Mouse (Mus musculus) hindbrain, embryonic 10.5 days (tissue): ENCODE results near the gene Bves. TPM values are rescaled to one million over a fixed set of nuclear protein-coding genes. Genes with fewer than 3 reads are reported as not detected.
"Not testable (repeated sequence)": the region's sequence is repeated elsewhere in the genome, so short reads cannot be mapped to it uniquely, and the experiment has no call there.

ENCODE experiments used
- DNase-seq: peaks from one replicate; pipeline ENCODE4 v3.0.0-alpha.2; 2017; ENCODE audit warnings: low spot score
- H3K27ac ChIP-seq: fragments of 300-500 bp; sonication (generic); 2 replicates; pipeline ENCODE4 v1.5.1; 2016; ENCODE audit warnings: mild to moderate bottlenecking, moderate library complexity
- H3K27me3 ChIP-seq: fragments of 300-500 bp; sonication (generic); 2 replicates; pipeline ENCODE4 v1.6.1; 2016; ENCODE audit warnings: mild to moderate bottlenecking; ENCODE audit not compliant: poor library complexity, insufficient read depth, severe bottlenecking
- H3K36me3 ChIP-seq: fragments of 300-500 bp; sonication (generic); 2 replicates; pipeline ENCODE4 v1.6.1; 2016; ENCODE audit warnings: mild to moderate bottlenecking, moderate library complexity
- H3K4me1 ChIP-seq: fragments of 300-500 bp; sonication (generic); replicated peaks from 2 replicates; pipeline ENCODE4 v1.6.1; 2016; ENCODE audit warnings: mild to moderate bottlenecking
- H3K4me3 ChIP-seq: fragments of 300-500 bp; sonication (generic); 2 replicates; pipeline ENCODE4 v1.5.1; 2016; ENCODE audit warnings: mild to moderate bottlenecking, moderate library complexity
- H3K9me3 ChIP-seq: fragments of 300-500 bp; sonication (generic); 2 replicates; pipeline ENCODE4 v1.6.1; 2016; ENCODE audit warnings: mild to moderate bottlenecking, moderate library complexity
- WGBS: fragments of 180-500 bp; shearing (Covaris S2); methylation state at CpG from one replicate; pipeline ENCODE4 v1.1.7; 2016; 5-methylcytosine and 5-hydroxymethylcytosine counted together
- polyA plus RNA-seq: library from polyadenylated mRNA; unstranded; fragments of >200 nt; fragmentation: Nextera tagmentation; extraction: Ambion mirVana; gene quantifications from 2 replicates; pipeline ENCODE4 v1.2.1, GENCODE M21; 2016

The Bves gene
- polyA plus RNA-seq = 1.8 and 2.5 TPM in 2 replicates

DNA sequence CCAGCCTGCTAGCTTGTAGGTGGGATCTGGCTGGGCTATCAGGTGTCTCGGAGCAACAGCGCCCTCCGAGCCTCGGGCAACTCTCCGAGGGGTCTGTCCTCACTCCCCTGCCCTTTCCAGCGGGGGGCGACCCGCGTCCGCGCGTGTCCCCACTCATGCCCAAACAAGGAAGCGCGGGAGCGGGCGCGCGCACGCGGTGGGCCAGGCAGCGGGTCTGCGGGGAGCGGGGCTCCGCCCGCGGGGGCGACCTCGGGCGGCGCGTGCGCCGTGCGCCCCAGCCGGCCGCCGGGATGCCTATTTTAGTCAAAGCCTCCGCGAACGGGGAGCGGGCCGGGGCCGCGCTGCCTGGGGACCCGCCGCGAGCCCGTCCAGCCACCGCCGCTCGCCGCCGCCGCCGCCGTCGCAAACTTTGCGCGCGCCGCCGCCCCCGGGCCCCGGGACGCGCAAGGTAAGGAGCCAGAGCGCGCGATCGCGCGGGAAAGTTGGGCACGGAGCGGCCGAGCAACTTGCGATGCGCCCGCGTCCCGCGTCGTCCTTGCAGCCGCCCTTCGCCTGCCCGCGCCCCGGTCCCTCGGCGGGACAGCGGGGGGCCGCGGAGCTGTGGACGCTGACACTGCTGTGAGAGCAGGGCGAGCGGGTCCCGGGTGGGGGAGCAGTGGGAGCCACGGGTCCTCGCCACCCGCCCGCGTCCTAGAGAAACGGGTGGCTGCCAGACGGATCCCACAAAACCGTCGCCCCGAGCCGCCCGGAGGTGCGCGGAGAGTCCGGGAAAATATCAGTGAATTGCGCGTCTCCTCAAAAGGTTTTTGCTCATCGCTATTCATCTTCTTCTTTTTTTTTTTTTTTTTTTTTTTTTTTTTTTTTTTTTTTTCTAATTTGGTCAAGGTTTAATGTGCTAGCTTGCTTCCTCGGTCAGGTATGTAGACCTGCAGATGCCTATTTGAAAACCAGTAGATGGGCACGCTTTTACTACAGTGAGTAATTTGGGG lies at the start of gene Bves:
Gene Bves, plus strand, starts transcription at position 339 of the 989 bp plus-strand sequence.
- 1% methylated on average over 116 of the region's 116 CpGs for WGBS
- peak within 1 kb of the TSS; percentile 78 for H3K4me3 ChIP-seq

DNA sequence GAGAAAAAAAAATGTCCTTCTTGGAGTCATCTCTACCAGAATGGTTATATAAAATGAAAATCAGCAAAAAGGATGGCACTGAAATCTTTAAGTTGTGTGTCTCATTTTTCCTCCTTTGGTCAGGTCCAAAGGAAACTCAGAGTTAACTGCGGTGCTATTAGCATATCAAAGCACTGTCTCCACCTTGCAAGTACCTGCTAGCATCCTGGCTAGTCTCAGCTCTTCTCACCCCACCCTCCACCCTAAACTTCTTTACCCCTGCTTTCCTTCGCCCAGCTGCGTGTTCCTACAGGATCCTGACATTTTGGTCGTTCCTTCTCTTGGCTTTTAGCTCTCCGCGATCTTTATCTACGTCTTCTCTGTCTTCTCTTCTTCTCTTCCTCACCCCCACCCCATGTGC lies 47.2 kb upstream of the Bves start:
- no peak for DNase-seq
- peaks cover 40% of the 10 kb centered on the region for H3K27me3 ChIP-seq
- WGBS = 45% methylated on average over 7 of the region's 7 CpGs

More for the DNA sequence above, at the start of gene Bves:
- H3K27ac ChIP-seq = peak within 1 kb of the TSS; percentile 86
- no peaks in the 10 kb centered on the region for H3K9me3 ChIP-seq
- H3K27me3 ChIP-seq = peaks cover 39% of the 10 kb centered on the region
- peak; percentile 74 for DNase-seq
- H3K36me3 ChIP-seq = no peaks in the 10 kb centered on the region
- H3K4me1 ChIP-seq = peaks cover 3% of the 10 kb centered on the region; the same call in 1 of the 2 replicates

DNA sequence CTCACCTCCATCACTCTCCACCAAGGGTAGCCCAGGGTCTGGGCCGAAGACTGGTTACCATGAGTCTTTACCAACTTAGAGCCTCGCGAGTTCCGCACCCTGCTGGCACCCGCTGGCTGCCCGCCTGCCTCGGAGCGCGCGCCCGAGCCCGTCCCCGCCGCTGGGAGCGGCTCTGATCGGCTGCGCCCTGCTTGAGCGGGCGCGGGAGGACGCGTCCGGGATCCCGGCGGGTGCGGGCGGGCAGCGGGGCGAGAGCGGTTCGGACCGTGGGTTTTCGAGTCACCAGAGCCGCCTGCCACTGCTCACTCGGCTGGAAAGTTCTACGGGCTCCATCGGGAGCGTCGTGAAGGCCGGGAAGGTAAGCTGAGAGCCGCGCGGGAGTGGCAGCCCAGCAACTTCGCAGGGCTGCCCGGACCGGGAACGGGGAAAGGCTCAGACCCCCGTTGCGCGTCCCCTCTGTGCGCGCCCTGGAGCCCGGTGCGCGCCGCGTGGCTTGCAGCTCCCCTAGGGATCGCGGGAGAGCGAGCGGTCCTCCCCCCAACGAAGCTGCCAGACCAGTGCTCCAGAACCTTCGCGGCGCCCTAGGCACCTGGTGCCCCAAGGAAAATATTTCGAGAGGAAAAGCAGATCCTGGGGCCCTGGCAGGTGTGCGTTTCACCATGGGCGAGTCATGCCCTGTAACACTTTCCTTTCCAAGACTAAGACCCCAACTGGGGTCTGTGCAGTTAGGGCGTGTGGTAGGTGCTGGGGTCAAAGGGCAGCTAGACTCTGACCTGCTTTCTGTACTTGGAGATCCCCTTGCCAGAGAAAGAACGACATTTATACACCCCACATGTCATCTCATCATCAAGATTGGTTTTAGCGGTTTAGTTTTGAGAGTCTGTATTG lies 46.1 kb upstream of the Bves start:
- Histone ChIP-seq H3K4me1 (peaks cover 5% of the 10 kb centered on the region), H3K27ac (peak overlapping the region; percentile 73), H3K27me3 (peaks cover 40% of the 10 kb centered on the region), H3K9me3 (no peaks in the 10 kb centered on the region), H3K36me3 (no peaks in the 10 kb centered on the region), H3K4me3 (peak overlapping the region; percentile 66)
- 1% methylated on average over 71 of the region's 71 CpGs for WGBS
- DNase-seq = peak; percentile 43

More for the DNA sequence above, 47.2 kb upstream of the Bves start:
- H3K4me3 ChIP-seq = no peak overlapping the region
- no peaks in the 10 kb centered on the region for H3K9me3 ChIP-seq
- no peaks in the 10 kb centered on the region for H3K36me3 ChIP-seq
- peaks cover 5% of the 10 kb centered on the region for H3K4me1 ChIP-seq
- no peak overlapping the region for H3K27ac ChIP-seq

DNA sequence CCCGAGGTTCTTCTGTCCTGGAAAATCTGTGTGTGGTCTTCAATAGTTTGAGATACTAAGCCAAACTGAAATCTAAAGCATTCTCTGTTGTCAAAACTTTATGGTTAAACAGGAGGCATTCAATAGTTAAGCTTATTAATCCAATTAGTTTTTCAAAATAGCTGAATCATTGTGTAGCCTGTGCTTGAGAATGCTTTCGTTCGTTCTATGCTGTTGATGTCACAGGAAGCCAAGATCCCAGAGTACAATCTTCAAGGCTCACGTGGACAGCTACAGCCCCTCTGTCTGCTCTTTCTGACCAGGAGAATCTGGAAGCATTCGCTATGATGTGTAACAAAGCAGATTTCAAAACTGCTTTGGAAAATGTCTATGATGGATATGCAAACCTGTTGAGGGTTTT lies 45.0 kb upstream of the Bves start:
- H3K9me3 ChIP-seq = no peaks in the 10 kb centered on the region
- no peak for DNase-seq
- 73% methylated on average over 5 of the region's 5 CpGs for WGBS

DNA sequence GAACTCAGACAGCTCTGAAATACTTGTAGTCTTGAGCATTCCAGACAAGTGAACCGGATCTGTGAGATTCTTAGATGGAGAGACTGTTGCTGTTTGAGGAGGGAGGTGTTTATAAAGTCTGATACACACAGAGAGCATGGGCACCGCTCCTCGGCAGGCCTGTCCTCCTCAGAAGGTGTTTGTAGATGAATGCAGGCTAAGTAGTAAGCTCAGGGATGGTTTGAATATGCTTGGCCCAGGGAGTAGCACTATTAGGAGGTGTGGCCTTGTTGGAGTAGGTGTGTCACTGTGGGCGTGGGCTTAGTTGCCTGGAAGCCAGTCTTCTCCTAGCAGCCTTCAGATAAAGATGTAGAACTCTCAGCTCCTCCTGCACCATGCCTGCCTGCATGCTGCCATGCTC lies 43.4 kb upstream of the Bves start:
- not testable (repeated sequence) for DNase-seq, H3K36me3 ChIP-seq, H3K9me3 ChIP-seq, H3K4me1 ChIP-seq, H3K4me3 ChIP-seq, H3K27ac ChIP-seq
- peaks cover 34% of the 10 kb centered on the region for H3K27me3 ChIP-seq
- WGBS = 80% methylated on average over 4 of the region's 4 CpGs

More for the DNA sequence above, 45.0 kb upstream of the Bves start:
- peaks cover 36% of the 10 kb centered on the region for H3K27me3 ChIP-seq
- no peaks in the 10 kb centered on the region for H3K36me3 ChIP-seq
- H3K4me1 ChIP-seq = peaks cover 5% of the 10 kb centered on the region
- no peak overlapping the region for H3K27ac ChIP-seq
- H3K4me3 ChIP-seq = no peak overlapping the region

DNA sequence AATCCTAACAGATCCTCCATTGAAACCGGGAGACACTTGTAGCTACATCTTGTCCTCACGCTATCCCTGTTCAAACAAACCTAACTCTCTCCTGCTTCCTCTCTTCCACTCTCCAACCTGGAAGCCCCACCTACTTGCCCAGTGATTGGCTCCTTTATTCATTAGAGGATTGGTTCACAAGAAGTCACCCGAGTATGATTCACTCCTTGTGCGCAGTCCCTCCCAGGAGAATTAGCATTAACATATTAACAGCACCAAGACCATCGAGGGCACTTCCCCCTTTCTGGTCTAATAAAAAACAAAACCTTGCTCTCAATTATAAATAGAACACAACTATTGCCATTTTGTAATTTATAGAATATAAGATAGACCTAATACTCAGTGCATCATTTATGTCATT lies 40.5 kb upstream of the Bves start:
- H3K36me3 ChIP-seq = no peaks in the 10 kb centered on the region
- peaks cover 13% of the 10 kb centered on the region for H3K27me3 ChIP-seq
- H3K4me1 ChIP-seq = no peaks in the 10 kb centered on the region
- no peak for DNase-seq
- 87% methylated on average over 5 of the region's 5 CpGs for WGBS
- H3K9me3 ChIP-seq = no peaks in the 10 kb centered on the region
- no peak overlapping the region for H3K4me3 ChIP-seq
- no peak overlapping the region for H3K27ac ChIP-seq

DNA sequence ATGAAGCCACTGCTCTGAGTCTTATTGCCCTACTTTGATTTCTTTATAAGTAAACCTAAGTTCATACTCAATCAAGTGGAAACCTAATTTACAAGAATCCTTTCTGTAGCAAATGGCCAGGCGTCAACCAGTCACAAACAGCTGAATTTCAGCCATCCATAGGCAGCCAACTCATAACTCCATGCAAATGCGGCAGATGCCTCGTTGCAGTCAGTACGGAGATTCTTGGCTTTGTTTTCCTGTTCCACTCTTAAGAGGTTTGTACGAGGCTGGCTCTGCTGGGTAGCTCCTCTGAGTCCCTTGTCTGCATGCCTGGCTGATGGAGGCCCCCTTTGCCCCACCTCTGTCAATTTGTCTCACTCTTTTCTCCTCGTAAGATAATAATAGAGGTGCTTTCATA lies 37.1 kb upstream of the Bves start:
- Histone ChIP-seq H3K27ac (no peak overlapping the region), H3K9me3 (no peaks in the 10 kb centered on the region), H3K36me3 (no peaks in the 10 kb centered on the region), H3K4me1 (no peaks in the 10 kb centered on the region), H3K27me3 (no peaks in the 10 kb centered on the region), H3K4me3 (no peak overlapping the region)
- 80% methylated on average over 6 of the region's 6 CpGs for WGBS
- DNase-seq = no peak

DNA sequence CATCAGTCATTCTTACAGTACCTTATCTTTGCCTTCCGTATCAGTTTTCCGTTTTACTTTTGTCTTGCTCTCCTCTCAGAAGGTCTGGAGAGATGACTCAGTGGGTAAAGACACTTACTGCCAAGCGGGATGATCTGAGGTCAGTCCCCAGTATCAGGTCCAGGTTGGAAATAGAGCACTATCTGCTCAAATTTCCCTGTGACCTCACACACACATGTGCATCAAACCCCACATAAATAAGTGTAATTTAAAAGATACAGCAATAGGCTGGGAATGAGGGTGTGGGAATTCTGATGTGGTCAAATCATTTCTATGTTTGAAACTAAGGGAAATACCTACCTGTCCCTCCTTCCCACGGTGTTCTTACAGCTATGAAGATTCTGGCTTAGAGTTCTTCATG lies 36.1 kb upstream of the Bves start:
- WGBS = 92% methylated on average over 4 of the region's 4 CpGs
- Histone ChIP-seq H3K4me1 (no peaks in the 10 kb centered on the region), H3K27me3 (no peaks in the 10 kb centered on the region), H3K9me3 (no peaks in the 10 kb centered on the region), H3K4me3 (no peak overlapping the region), H3K27ac (no peak overlapping the region), H3K36me3 (no peaks in the 10 kb centered on the region)
- no peak for DNase-seq

DNA sequence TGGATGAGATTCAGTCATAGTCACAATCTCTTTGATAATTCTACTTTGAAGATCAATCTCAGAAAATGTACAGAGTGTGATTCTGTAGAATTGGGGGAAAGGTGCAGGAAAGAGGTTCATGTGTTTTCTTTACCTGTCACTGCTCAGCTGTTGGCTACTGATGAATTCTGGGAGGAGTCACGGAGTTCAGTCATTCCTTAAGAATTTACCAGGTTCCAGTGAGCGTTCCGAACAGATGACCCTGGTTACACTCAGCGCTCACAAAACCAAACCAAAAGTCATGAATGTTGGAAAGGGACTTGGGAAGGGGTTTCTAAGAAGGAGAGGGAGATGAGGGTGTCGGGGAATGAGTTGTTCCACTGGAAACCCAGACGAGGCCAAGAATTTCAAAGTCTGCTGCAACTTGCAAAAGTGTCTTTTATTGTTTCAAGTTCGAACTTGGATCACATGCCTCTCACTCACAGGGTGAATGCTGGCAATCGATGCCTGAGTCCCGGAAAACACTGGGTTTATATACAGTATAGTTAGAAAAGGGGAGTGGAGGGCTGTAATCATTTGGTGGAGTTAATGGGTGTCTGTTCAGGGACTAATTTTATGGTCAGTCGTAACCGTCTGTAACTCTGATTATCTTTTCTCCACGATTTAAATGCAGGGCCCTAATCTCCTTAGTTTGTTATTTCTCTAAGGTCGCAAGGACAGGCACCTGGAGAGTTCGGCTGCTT lies 32.1 kb upstream of the Bves start:
- DNase-seq = no peak
- no peaks in the 10 kb centered on the region for H3K9me3 ChIP-seq
- no peaks in the 10 kb centered on the region for H3K27me3 ChIP-seq
- H3K27ac ChIP-seq = no peak overlapping the region
- WGBS = 80% methylated on average over 14 of the region's 14 CpGs
- no peaks in the 10 kb centered on the region for H3K36me3 ChIP-seq
- no peak overlapping the region for H3K4me3 ChIP-seq
- no peaks in the 10 kb centered on the region for H3K4me1 ChIP-seq

DNA sequence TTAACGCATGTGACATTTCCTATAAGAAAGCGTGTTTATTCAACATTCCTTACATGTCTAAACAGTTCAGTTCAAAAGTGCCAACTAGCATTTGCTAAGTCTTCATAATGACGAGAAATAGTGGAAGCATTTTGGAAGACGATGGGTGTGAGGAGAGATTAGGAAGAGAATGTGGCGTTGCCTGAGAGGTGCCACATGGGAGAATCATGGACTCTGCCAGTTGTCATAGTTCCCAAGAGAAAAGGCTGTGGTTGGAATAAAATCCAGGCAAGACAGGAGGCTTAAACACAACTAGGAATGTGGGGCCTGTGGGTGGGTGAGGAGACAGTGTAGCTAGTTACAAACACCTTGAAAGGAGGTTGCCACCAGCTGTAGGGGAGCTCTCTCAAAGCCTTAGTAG lies 30.4 kb upstream of the Bves start:
- 89% methylated on average over 5 of the region's 5 CpGs for WGBS
- no peaks in the 10 kb centered on the region for H3K9me3 ChIP-seq
- no peak overlapping the region for H3K27ac ChIP-seq
- no peaks in the 10 kb centered on the region for H3K36me3 ChIP-seq
- H3K4me1 ChIP-seq = no peaks in the 10 kb centered on the region
- no peak overlapping the region for H3K4me3 ChIP-seq
- no peaks in the 10 kb centered on the region for H3K27me3 ChIP-seq
- DNase-seq = no peak

DNA sequence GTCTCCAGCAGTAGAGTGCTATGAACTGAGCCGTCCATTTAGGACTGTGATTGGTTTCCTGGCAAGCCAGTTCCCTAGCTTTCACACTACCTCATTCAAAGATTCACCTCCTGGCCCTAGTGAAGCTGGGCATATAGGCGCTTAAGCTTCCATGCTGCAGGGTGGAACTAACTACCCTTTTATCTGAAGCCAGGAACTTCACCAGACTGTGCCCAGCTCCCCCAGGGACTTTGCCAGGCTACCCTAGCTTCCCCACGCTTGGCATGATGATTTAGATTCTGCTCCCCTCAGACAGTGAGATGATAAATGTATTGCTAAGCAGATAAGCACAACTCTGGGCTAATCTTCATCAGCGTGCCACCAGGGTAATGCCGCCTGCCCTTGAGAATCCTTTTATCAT lies 24.4 kb upstream of the Bves start:
- no peak overlapping the region for H3K27ac ChIP-seq
- no peaks in the 10 kb centered on the region for H3K36me3 ChIP-seq
- H3K4me3 ChIP-seq = no peak overlapping the region
- WGBS = 87% methylated on average over 5 of the region's 5 CpGs
- no peak for DNase-seq
- H3K27me3 ChIP-seq = no peaks in the 10 kb centered on the region
- no peaks in the 10 kb centered on the region for H3K4me1 ChIP-seq
- no peaks in the 10 kb centered on the region for H3K9me3 ChIP-seq

DNA sequence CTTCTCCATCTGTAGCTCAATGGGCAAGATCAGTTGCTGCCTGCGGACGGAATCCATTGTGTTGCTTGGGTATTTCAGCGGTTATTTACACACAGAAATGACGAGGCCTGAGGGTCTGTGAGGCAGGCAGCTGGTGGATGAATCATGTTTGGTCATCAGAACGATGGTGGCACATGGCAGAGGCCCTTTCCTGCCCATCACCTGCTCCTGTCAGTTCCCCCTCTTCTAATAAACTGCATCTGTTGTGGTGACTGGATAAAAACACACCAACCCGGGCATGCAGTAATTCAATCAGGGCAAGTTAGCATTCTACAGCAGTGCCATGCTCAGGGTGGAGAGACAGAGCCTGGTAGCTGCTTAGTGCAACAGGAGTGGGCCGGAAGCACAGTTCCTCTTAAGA lies 23.9 kb upstream of the Bves start:
- no peak for DNase-seq
- H3K4me1 ChIP-seq = no peaks in the 10 kb centered on the region
- 80% methylated on average over 7 of the region's 7 CpGs for WGBS
- no peak overlapping the region for H3K27ac ChIP-seq
- no peaks in the 10 kb centered on the region for H3K36me3 ChIP-seq
- no peaks in the 10 kb centered on the region for H3K27me3 ChIP-seq
- no peak overlapping the region for H3K4me3 ChIP-seq
- no peaks in the 10 kb centered on the region for H3K9me3 ChIP-seq
